Mouse (Mus musculus) heart, postnatal 0 days (tissue): ENCODE data around the gene Hist4h4.
"Not testable (repeated sequence)": the region's sequence is repeated elsewhere in the genome, so short reads cannot be mapped to it uniquely, and the experiment has no call there.

Source experiments
- CTCF ChIP-seq: IDR thresholded peaks from 2 replicates; pipeline ENCODE4 v1.5.1; 2016; ENCODE audit warnings: antibody characterized with exemption, control low read depth, low read depth
- EP300 ChIP-seq: IDR thresholded peaks from 2 replicates; pipeline ENCODE4 v1.6.1; 2016; ENCODE audit warnings: antibody characterized with exemption, low read depth

GRCm38 (mm10) chr6:136797874-136798693 lies 6.1 kb downstream of the Hist4h4 start:
- TF ChIP-seq CTCF, EP300: not testable (repeated sequence)
